Mouse (Mus musculus) ZHBTc4 (cell line): ENCODE results near the gene Myo3b.
"Not testable (repeated sequence)": the region's sequence is repeated elsewhere in the genome, so short reads cannot be mapped to it uniquely, and the experiment has no call there.

ENCODE experiments used
- DNase-seq: peaks from one replicate; pipeline ENCODE4 v3.0.0-alpha.2; 2011; ENCODE audit warnings: low read depth, low spot score

The Myo3b gene

GRCm38 (mm10) chr2:70195418-70196248 is 156.7 kb downstream of the Myo3b start:
- DNase-seq = no peak

- no peak for DNase-seq
Measured at GRCm38 (mm10) chr2:70201796-70202555, 163.1 kb downstream of the Myo3b start.

GRCm38 (mm10) chr2:70202578-70203167 is 163.7 kb downstream of the Myo3b start:
- no peak for DNase-seq

GRCm38 (mm10) chr2:70208411-70208810 is 169.5 kb downstream of the Myo3b start:
- no peak for DNase-seq

- peak; percentile 48 for DNase-seq
Measured at GRCm38 (mm10) chr2:70209790-70210189, 170.9 kb downstream of the Myo3b start.

GRCm38 (mm10) chr2:70210427-70211332 is 171.8 kb downstream of the Myo3b start:
- DNase-seq = no peak

GRCm38 (mm10) chr2:70214401-70214800 is 175.5 kb downstream of the Myo3b start:
- DNase-seq = no peak

- DNase-seq = no peak
Measured at GRCm38 (mm10) chr2:70217800-70218199, 178.9 kb downstream of the Myo3b start.

GRCm38 (mm10) chr2:70218469-70218868 is 179.5 kb downstream of the Myo3b start:
- no peak for DNase-seq

GRCm38 (mm10) chr2:70226679-70227078 is 187.8 kb downstream of the Myo3b start:
- DNase-seq = peak; percentile 52

- not testable (repeated sequence) for DNase-seq
Measured at GRCm38 (mm10) chr2:70234450-70234849, 195.5 kb downstream of the Myo3b start.

GRCm38 (mm10) chr2:70245981-70246380 is 207.1 kb downstream of the Myo3b start:
- DNase-seq = no peak

GRCm38 (mm10) chr2:70248616-70249015 is 209.7 kb downstream of the Myo3b start:
- no peak for DNase-seq

- DNase-seq = no peak
Measured at GRCm38 (mm10) chr2:70249872-70250271, 210.9 kb downstream of the Myo3b start.

- DNase-seq = no peak
Measured at GRCm38 (mm10) chr2:70251256-70251655, 212.3 kb downstream of the Myo3b start.

GRCm38 (mm10) chr2:70259357-70260000 is 220.6 kb downstream of the Myo3b start:
- peak; percentile 36 for DNase-seq

GRCm38 (mm10) chr2:70260646-70261195 is 221.8 kb downstream of the Myo3b start:
- DNase-seq = no peak

- DNase-seq = peak; percentile 53
Measured at GRCm38 (mm10) chr2:70261703-70262564, 223.0 kb downstream of the Myo3b start.

GRCm38 (mm10) chr2:70262565-70263082 is 223.7 kb downstream of the Myo3b start:
- DNase-seq = peak; percentile 53
